Mouse (Mus musculus): Measurements from ENCODE around the gene Arcn1. TPM values are rescaled to one million over a fixed set of nuclear protein-coding genes. Genes with fewer than 3 reads are reported as not detected.
A peak's percentile ranks its signal among the peaks of the same experiment; 100 is the strongest.

The Arcn1 gene
- polyA plus RNA-seq, 1 experiment from 2014 or later, result 148 TPM

- Histone ChIP-seq H3K36me3 (replicated peaks; ENCODE audit: control insufficient read depth, insufficient read depth) (peaks cover 98% of the 10 kb centered on the region), H3K9ac (no peak overlapping the region), H3K27me3 (ENCODE audit: control insufficient read depth, insufficient read depth, low read length) (no peaks in the 10 kb centered on the region), H3K4me3 (replicated peaks; ENCODE audit: low read length) (no peak overlapping the region), H3K9me3 (ENCODE audit: control insufficient read depth, low read length) (no peaks in the 10 kb centered on the region), H3K4me1 (replicated peaks; ENCODE audit: control insufficient read depth, insufficient read depth, low read length) (no peaks in the 10 kb centered on the region), H3K27ac (no peak overlapping the region), H3K4me2 (replicated peaks) (no peak overlapping the region)
- DNase-seq (ENCODE audit: low spot score) (no peak), ATAC-seq (ENCODE audit: low FRiP score) (no peak)
- WGBS, result 96% methylated on average over 7 of the region's 7 CpGs
These were observed 19.2 kb downstream of the Arcn1 start for GRCm38 (mm10) chr9:44748473-44748872.

- ATAC-seq (ENCODE audit: low FRiP score) (no peak), DNase-seq (ENCODE audit: low spot score) (no peak)
- Histone ChIP-seq H3K4me2 (replicated peaks) (no peak overlapping the region), H3K9me3 (ENCODE audit: control insufficient read depth, low read length) (no peaks in the 10 kb centered on the region), H3K36me3 (replicated peaks; ENCODE audit: control insufficient read depth, insufficient read depth) (peaks cover 98% of the 10 kb centered on the region), H3K27me3 (ENCODE audit: control insufficient read depth, insufficient read depth, low read length) (no peaks in the 10 kb centered on the region), H3K4me3 (replicated peaks; ENCODE audit: low read length) (no peak overlapping the region), H3K4me1 (replicated peaks; ENCODE audit: control insufficient read depth, insufficient read depth, low read length) (no peaks in the 10 kb centered on the region), H3K27ac (no peak overlapping the region), H3K9ac (no peak overlapping the region)
- 97% methylated on average over 3 of the region's 3 CpGs for WGBS
These were observed 20.3 kb downstream of the Arcn1 start for GRCm38 (mm10) chr9:44747341-44747740.

GRCm38 (mm10) chr9:44746666-44747065, 21.0 kb downstream of the Arcn1 start:
- 93% methylated on average over 3 of the region's 3 CpGs for WGBS
- ATAC-seq (ENCODE audit: low FRiP score), result no peak
- Histone ChIP-seq H3K36me3 (replicated peaks; ENCODE audit: control insufficient read depth, insufficient read depth) (peaks cover 96% of the 10 kb centered on the region), H3K4me1 (replicated peaks; ENCODE audit: control insufficient read depth, insufficient read depth, low read length) (no peaks in the 10 kb centered on the region), H3K9me3 (ENCODE audit: control insufficient read depth, low read length) (no peaks in the 10 kb centered on the region), H3K27me3 (ENCODE audit: control insufficient read depth, insufficient read depth, low read length) (no peaks in the 10 kb centered on the region), H3K4me3 (replicated peaks; ENCODE audit: low read length) (no peak overlapping the region), H3K27ac (no peak overlapping the region), H3K9ac (no peak overlapping the region), H3K4me2 (replicated peaks) (no peak overlapping the region)
- no peak for DNase-seq (ENCODE audit: low spot score)

GRCm38 (mm10) chr9:44745371-44745770, 22.3 kb downstream of the Arcn1 start:
- 94% methylated on average over 7 of the region's 7 CpGs for WGBS
- Histone ChIP-seq H3K4me2 (replicated peaks) (no peak overlapping the region), H3K27me3 (ENCODE audit: control insufficient read depth, insufficient read depth, low read length) (no peaks in the 10 kb centered on the region), H3K36me3 (replicated peaks; ENCODE audit: control insufficient read depth, insufficient read depth) (peaks cover 90% of the 10 kb centered on the region), H3K9ac (no peak overlapping the region), H3K27ac (no peak overlapping the region), H3K9me3 (ENCODE audit: control insufficient read depth, low read length) (no peaks in the 10 kb centered on the region), H3K4me1 (replicated peaks; ENCODE audit: control insufficient read depth, insufficient read depth, low read length) (no peaks in the 10 kb centered on the region), H3K4me3 (replicated peaks; ENCODE audit: low read length) (no peak overlapping the region)
- ATAC-seq (ENCODE audit: low FRiP score) (no peak), DNase-seq (ENCODE audit: low spot score) (no peak)

GRCm38 (mm10) chr9:44740663-44741192, 26.9 kb downstream of the Arcn1 start:
- H3K9me3 ChIP-seq (ENCODE audit: control insufficient read depth, low read length), result no peaks in the 10 kb centered on the region
- no peak overlapping the region for H3K4me2 ChIP-seq (replicated peaks)
- H3K4me1 ChIP-seq (replicated peaks; ENCODE audit: control insufficient read depth, insufficient read depth, low read length), result no peaks in the 10 kb centered on the region
- no peak overlapping the region for H3K9ac ChIP-seq
- 97% methylated on average over 1 of the region's 1 CpGs for WGBS
- DNase-seq (ENCODE audit: low spot score) (no peak), ATAC-seq (ENCODE audit: low FRiP score) (no peak)
- H3K27ac ChIP-seq, result no peak overlapping the region
- H3K4me3 ChIP-seq (replicated peaks; ENCODE audit: low read length), result no peak overlapping the region
- H3K36me3 ChIP-seq (replicated peaks; ENCODE audit: control insufficient read depth, insufficient read depth), result peaks cover 45% of the 10 kb centered on the region
- H3K27me3 ChIP-seq (ENCODE audit: control insufficient read depth, insufficient read depth, low read length), result 0 out of 2 replicates have a peak, but pooled peaks cover 4% of the 10 kb centered on the region

GRCm38 (mm10) chr9:44737240-44737949, 30.2 kb downstream of the Arcn1 start:
- peaks cover 12% of the 10 kb centered on the region for H3K36me3 ChIP-seq (replicated peaks; ENCODE audit: control insufficient read depth, insufficient read depth)
- H3K9me3 ChIP-seq (ENCODE audit: control insufficient read depth, low read length), result no peaks in the 10 kb centered on the region
- 46% methylated on average over 8 of the region's 8 CpGs for WGBS
- H3K27me3 ChIP-seq (ENCODE audit: control insufficient read depth, insufficient read depth, low read length), result peaks cover 14% of the 10 kb centered on the region; the same call in 1 of the 2 replicates
- no peak overlapping the region for H3K4me2 ChIP-seq (replicated peaks)
- ATAC-seq (ENCODE audit: low FRiP score) (no peak), DNase-seq (ENCODE audit: low spot score) (no peak)
- no peak overlapping the region for H3K27ac ChIP-seq
- H3K4me3 ChIP-seq (replicated peaks; ENCODE audit: low read length), result no peak overlapping the region
- H3K9ac ChIP-seq, result no peak overlapping the region
- peaks cover 10% of the 10 kb centered on the region; the same call in 1 of the 2 replicates for H3K4me1 ChIP-seq (replicated peaks; ENCODE audit: control insufficient read depth, insufficient read depth, low read length)

GRCm38 (mm10) chr9:44736301-44736700, 31.3 kb downstream of the Arcn1 start:
- no peaks in the 10 kb centered on the region for H3K9me3 ChIP-seq (ENCODE audit: control insufficient read depth, low read length)
- no peak for DNase-seq (ENCODE audit: low spot score)
- H3K36me3 ChIP-seq (replicated peaks; ENCODE audit: control insufficient read depth, insufficient read depth), result 0 out of 2 replicates have a peak, but pooled peaks cover 3% of the 10 kb centered on the region
- peaks cover 14% of the 10 kb centered on the region; the same call in 1 of the 2 replicates for H3K27me3 ChIP-seq (ENCODE audit: control insufficient read depth, insufficient read depth, low read length)
- 67% methylated on average over 2 of the region's 2 CpGs for WGBS
- H3K27ac ChIP-seq, result no peak overlapping the region
- no peak overlapping the region for H3K4me3 ChIP-seq (replicated peaks; ENCODE audit: low read length)
- H3K9ac ChIP-seq, result no peak overlapping the region
- ATAC-seq (ENCODE audit: low FRiP score), result no peak
- H3K4me2 ChIP-seq (replicated peaks), result no peak overlapping the region
- H3K4me1 ChIP-seq (replicated peaks; ENCODE audit: control insufficient read depth, insufficient read depth, low read length), result peaks cover 10% of the 10 kb centered on the region; the same call in 1 of the 2 replicates

- no peak for ATAC-seq (ENCODE audit: low FRiP score)
- Histone ChIP-seq H3K27ac (no peak overlapping the region), H3K9me3 (ENCODE audit: control insufficient read depth, low read length) (no peaks in the 10 kb centered on the region), H3K9ac (no peak overlapping the region), H3K4me2 (replicated peaks) (no peak overlapping the region), H3K4me3 (replicated peaks; ENCODE audit: low read length) (no peak overlapping the region), H3K27me3 (ENCODE audit: control insufficient read depth, insufficient read depth, low read length) (peaks cover 14% of the 10 kb centered on the region; the same call in 1 of the 2 replicates), H3K36me3 (replicated peaks; ENCODE audit: control insufficient read depth, insufficient read depth) (no peaks in the 10 kb centered on the region), H3K4me1 (replicated peaks; ENCODE audit: control insufficient read depth, insufficient read depth, low read length) (peaks cover 10% of the 10 kb centered on the region; the same call in 1 of the 2 replicates)
- WGBS, result 76% methylated on average over 6 of the region's 6 CpGs
- no peak for DNase-seq (ENCODE audit: low spot score)
These were observed 31.8 kb downstream of the Arcn1 start for GRCm38 (mm10) chr9:44735886-44736285.

GRCm38 (mm10) chr9:44734524-44735494, 32.8 kb downstream of the Arcn1 start, which contains the start of gene Phldb1:
Gene Phldb1 (minus strand): TSS chr9:44735198.
- no peaks in the 10 kb centered on the region for H3K9me3 ChIP-seq (ENCODE audit: control insufficient read depth, low read length)
- peak within 1 kb of the TSS; percentile 94 for H3K4me2 ChIP-seq (replicated peaks)
- H3K4me3 ChIP-seq (replicated peaks; ENCODE audit: low read length), result peak within 1 kb of the TSS; percentile 49
- peaks cover 10% of the 10 kb centered on the region; the same call in 1 of the 2 replicates for H3K4me1 ChIP-seq (replicated peaks; ENCODE audit: control insufficient read depth, insufficient read depth, low read length)
- peak within 1 kb of the TSS; percentile 57 for H3K9ac ChIP-seq
- peak; percentile 60 for ATAC-seq (ENCODE audit: low FRiP score)
- under 1% methylated on average over 44 of the region's 47 CpGs for WGBS
- DNase-seq (ENCODE audit: low spot score), result no peak
- peaks cover 14% of the 10 kb centered on the region; the same call in 1 of the 2 replicates for H3K27me3 ChIP-seq (ENCODE audit: control insufficient read depth, insufficient read depth, low read length)
- no peaks in the 10 kb centered on the region for H3K36me3 ChIP-seq (replicated peaks; ENCODE audit: control insufficient read depth, insufficient read depth)
- H3K27ac ChIP-seq, result peak within 1 kb of the TSS; percentile 44

All from hindbrain, embryonic 14.5 days (tissue).